Mouse (Mus musculus) adrenal gland, postnatal 4 days (tissue): Measurements from ENCODE around the gene Gm8300. TPM values are rescaled to one million over a fixed set of nuclear protein-coding genes. Genes with fewer than 3 reads are reported as not detected.
A peak's percentile ranks its signal among the peaks of the same experiment; 100 is the strongest.
"Not testable (repeated sequence)": the region's sequence is repeated elsewhere in the genome, so short reads cannot be mapped to it uniquely, and the experiment has no call there.

Source experiments
- DNase-seq, 2 experiments: peaks; one replicate each; pipeline ENCODE4 v3.0.0; 2021 to 2022; ENCODE audit warnings: low spot score in 2 of 2, mixed read lengths in 2 of 2
- long read RNA-seq, 2 experiments: library from polyadenylated mRNA; stranded (forward); transcript quantifications; one replicate each; pipeline ENCODE4 v2.0.0; 2021
- total RNA-seq, 2 experiments: library from RNA; stranded (reverse); gene quantifications; 2 replicates each; pipeline ENCODE4 v1.2.3; 2021

The Gm8300 gene
- not detected for total RNA-seq
- long read RNA-seq, experiment 1: 0 reads
- long read RNA-seq, experiment 2: 0 reads

- not testable (repeated sequence) for DNase-seq
Observed at GRCm38 (mm10) chr12:87514016-87514415, at the start of gene Gm8300. TSS of gene Gm8300 (plus strand) at chr12:87514316.

DNA sequence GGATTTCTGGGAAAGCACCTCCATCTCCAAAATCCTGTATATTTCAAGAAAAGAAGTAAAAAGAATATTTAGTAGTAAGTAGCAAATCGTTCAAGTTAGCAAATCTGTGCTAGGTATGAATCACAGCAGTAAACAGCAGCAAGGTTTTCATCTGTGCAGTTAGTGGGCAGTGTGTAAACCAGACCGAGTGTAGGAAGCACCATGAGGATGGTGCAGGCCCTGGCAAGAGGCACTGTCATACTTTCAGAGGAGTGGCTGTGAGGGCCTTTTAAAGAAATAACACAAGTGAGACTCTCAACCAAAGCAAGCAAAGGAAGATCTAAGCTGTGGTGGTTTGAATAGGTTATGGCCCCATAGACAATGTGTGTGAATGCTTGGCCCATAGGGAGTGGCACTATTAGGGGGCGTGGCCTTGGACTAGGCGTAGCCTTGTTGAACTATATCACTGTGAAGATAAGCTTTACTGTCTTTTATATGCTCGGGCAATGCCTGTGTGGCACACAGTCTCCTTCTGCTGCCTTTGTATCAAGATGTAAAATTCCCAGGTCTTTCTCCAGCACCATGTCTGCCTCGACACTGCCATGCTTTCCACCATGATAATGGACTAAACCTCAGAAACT is 49.3 kb upstream of the Gm8300 start:
- no peak for DNase-seq

DNA sequence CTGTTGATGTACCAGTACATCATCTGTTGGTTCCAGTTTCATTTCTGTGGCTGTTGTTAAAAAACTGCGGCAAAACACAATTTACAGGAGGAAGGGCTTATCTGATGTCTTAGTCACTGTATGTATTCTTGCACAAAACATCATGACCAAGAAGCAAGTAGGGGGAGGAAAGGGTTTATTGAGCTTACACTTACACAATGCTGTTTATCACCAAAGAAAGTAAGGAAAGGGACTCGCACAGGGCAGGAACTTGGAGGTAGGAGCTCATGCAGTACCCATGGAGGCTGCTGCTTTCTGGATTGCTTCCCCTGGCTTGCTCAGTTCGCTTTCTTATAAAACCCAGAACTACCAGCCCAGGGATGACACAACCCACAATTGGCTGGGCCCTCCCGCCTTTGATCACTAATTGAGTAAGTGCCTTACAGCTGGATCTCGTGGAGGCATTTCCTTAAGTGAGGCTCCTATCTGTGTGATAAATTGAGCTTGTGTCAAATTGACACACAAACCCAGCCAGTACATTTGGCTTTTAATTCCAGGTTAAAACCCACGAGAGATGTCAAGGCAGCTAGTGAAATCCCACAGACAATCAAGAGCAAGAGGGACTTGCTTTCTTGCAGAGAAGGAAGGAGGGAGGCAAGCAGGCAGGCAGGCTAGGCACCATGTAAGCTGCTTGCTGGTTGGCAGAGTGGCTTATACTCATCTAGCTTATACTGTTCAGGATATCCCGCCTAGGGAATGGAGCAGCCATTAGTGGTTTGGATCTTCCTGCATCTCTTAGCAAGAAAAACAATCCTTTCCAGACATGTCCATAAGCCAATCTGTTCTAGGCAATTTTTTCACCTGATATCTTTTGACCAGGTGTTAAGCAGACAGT is 43.6 kb upstream of the Gm8300 start:
- no peak for DNase-seq

DNA sequence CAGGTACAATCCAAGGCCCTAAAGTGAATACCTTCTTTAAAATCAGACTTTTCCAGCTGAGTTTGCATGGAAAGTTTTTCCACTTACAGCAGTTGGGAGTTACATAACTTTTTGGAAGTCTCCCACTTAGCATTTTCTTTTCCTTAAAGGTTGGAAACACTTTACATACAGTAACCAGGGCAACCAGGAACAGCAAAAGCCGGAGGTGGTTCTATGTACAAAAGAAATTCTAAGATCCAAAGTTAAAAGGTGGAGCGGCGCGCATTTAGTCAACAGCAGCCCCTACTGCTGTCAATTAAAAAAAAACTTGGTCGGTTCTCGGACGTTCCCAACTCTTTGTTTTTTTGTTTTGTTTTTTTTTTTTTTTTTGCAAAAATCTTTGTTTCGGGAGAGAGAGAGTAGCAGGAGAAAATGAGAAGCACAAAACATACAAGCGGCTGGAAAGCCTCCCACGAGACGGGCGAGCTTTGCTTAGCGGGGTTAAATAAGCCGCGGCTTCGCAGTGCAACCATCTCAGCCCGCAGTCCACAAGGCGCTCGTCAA is 42.6 kb upstream of the Gm8300 start:
- no peak for DNase-seq

DNA sequence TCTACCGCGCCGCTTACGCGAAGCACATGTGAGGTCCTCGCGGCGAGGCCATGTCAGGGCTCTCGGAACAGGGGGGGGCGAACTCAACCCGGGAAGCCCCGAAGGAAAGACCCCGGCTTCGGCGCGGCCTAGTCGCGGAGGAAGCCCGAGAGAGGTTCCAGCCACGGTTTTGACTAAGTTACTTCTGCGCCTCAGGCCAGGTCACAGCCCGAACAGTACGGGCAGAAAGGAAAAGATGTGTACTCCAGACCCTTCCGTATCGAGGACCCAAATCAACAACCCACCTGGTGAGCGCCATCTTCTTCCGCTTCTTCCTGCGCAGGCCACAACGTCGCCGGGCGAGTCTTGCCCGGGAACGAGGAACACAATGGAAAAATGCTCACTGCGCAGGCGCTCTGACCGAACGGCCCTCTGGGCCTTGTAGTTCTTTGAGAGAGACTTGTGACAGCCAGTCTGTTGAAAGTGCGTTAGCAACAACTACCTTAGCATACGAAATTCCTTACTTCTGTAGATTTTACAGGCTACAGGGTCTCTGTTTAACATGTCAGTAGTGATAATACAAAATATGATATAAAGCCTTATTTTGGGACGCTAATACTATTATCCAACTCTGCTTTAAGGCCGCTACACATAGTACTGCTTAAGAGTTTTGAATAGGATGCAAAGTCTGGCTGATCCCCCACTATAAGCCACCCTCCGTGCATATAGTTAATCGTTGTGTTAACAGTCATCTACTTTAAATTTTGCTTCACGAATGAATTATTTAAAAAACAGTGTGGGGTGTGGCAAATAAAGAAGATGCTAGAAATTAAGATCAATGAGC is 41.9 kb upstream of the Gm8300 start, which contains the start of gene Snw1:
Gene Snw1 (minus strand): TSS at position 311 of the 823 bp plus-strand sequence.
- DNase-seq: peak; percentile 65 to 87

GRCm38 (mm10) chr12:87474756-87475155 is 39.4 kb upstream of the Gm8300 start:
- DNase-seq: no peak

GRCm38 (mm10) chr12:87482482-87482881 is 31.6 kb upstream of the Gm8300 start:
- DNase-seq: not testable (repeated sequence)

GRCm38 (mm10) chr12:87488683-87489082 is 25.4 kb upstream of the Gm8300 start:
- DNase-seq: not testable (repeated sequence)

- DNase-seq: not testable (repeated sequence)
Observed at GRCm38 (mm10) chr12:87494421-87494820, 19.7 kb upstream of the Gm8300 start, which contains the start of gene Gm5788. TSS of gene Gm5788 (plus strand) at chr12:87494721.

DNA sequence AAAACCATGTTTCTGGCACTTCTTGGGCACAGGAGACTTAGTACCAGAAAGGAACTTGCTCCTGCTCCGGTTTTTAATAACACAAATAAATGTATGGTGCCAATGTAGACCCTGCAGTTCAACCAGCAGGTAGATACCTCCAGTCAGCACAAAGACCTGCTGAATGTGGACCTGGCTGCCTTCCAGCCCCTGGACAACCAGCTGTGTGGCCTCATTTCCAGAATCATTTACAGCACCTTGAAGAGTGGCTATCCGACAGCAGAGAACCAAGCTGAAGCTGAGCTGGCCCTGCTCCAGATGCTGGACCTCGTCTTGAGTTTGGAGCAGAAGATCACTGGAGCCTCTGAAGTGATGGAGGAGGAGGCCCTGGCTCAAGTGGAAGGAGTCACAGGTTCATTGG is 5.5 kb downstream of the Gm8300 start:
- DNase-seq: not testable (repeated sequence)

DNA sequence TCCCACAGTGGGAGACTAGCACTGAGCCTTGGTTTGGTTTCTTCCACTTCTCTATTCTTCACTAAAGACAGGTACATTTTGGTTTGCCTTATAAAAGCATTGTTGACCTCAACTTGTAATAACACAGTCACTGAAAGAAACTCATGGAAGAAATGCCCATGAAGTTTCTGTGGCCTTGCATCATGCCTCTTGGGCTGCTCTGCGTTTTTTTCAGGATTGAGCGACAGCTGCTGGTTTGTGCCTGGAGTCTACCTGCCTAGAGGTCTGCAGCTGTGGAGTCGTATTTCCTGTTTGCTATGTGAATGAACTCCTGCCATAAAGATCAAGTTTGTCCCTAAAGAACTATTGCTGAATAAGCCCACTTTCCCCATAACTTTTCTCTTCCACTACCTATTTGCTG is 29.8 kb downstream of the Gm8300 start:
- no peak for DNase-seq

GRCm38 (mm10) chr12:87550628-87551027 is 36.5 kb downstream of the Gm8300 start:
- not testable (repeated sequence) for DNase-seq

Other genes starting within 250 kb of the Gm8300 start
- gene Vipas39, start 248.1 kb upstream of the Gm8300 start, total RNA-seq: 10 to 100 TPM; 42.8 to 45.6 TPM
- gene Ahsa1, start 247.8 kb upstream of the Gm8300 start, total RNA-seq: 100 to 1,000 TPM; 119 to 129 TPM
- gene Ism2, start 214.6 kb upstream of the Gm8300 start, total RNA-seq: under 1 TPM; 0.56 to 0.62 TPM
- gene Sptlc2, start 126.0 kb upstream of the Gm8300 start, total RNA-seq: 100 to 1,000 TPM; 183 to 197 TPM
- 100 to 1,000 TPM; 158 to 179 TPM for gene Slirp, start 70.4 kb upstream of the Gm8300 start, total RNA-seq
- gene Alkbh1, start 70.3 kb upstream of the Gm8300 start, total RNA-seq: 10 to 100 TPM; 30.2 to 33.2 TPM
- 10 to 100 TPM; 80.2 to 84.5 TPM for gene Snw1, start 42.0 kb upstream of the Gm8300 start, total RNA-seq
- not detected for gene Gm5788, start 19.6 kb upstream of the Gm8300 start, total RNA-seq
- gene Oog1, start 88.4 kb downstream of the Gm8300 start, total RNA-seq: not detected
- not detected for gene Gm4027, start 104.6 kb downstream of the Gm8300 start, total RNA-seq
- gene Gm16381, start 130.3 kb downstream of the Gm8300 start, total RNA-seq: not detected